Mouse (Mus musculus): ENCODE measurements around the gene Tcn2. TPM values are rescaled to one million over a fixed set of nuclear protein-coding genes. Genes with fewer than 3 reads are reported as not detected.
"Not testable (repeated sequence)": the region's sequence is repeated elsewhere in the genome, so short reads cannot be mapped to it uniquely, and the experiment has no call there.

Gene Tcn2
- total RNA-seq, 2 experiments from 2014 or later: 18.2 to 20.0 TPM

GRCm38 (mm10) chr11:3933756-3934285 is 1.9 kb upstream of the Tcn2 start:
- DNase-seq (ENCODE audit: low spot score in 2 of 2): no peak
- intact Hi-C loops (cut with DNase I): no loop called here

- intact Hi-C loops (cut with DNase I): no loop called here
- DNase-seq (ENCODE audit: low spot score in 2 of 2): no peak
Measured at GRCm38 (mm10) chr11:3930931-3931330, 1.0 kb downstream of the Tcn2 start.

GRCm38 (mm10) chr11:3930019-3930418 is 1.9 kb downstream of the Tcn2 start:
- intact Hi-C loops (cut with DNase I): no loop called here
- no peak for DNase-seq (ENCODE audit: low spot score in 2 of 2)

- no peak for DNase-seq (ENCODE audit: low spot score in 2 of 2)
- intact Hi-C loops (cut with DNase I): no loop called here
Measured at GRCm38 (mm10) chr11:3925916-3926315, 6.0 kb downstream of the Tcn2 start.

- intact Hi-C loops (cut with DNase I): no loop called here
Measured at GRCm38 (mm10) chr11:3922731-3923130, 9.2 kb downstream of the Tcn2 start.

DNA sequence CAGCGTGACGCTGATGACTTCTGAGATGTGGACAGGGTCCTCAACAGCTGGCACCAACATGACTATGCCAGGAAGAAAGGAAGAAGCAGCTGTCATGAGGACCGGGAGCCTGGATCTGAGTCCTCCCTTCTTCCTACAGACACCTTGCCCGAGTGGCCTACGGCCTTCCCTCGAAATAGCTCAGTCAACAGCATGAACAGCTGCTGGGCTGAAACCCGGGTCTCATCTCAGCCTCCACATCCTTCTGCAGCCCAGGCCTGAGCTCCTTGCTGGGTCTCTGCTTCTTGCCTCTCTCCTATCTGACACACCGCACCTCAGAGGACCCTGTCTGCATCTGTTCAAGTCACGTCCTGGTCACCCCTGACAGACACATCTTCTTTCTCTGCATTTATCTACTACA is 9.8 kb downstream of the Tcn2 start:
- intact Hi-C loops (cut with DNase I): no loop called here

More at GRCm38 (mm10) chr11:3922731-3923130, 9.2 kb downstream of the Tcn2 start:
- DNase-seq (ENCODE audit: low spot score in 2 of 2): no peak

GRCm38 (mm10) chr11:3921281-3921850 is 10.6 kb downstream of the Tcn2 start:
- intact Hi-C loops (cut with DNase I): no loop called here
- peak; percentile 54 to 55 for DNase-seq (ENCODE audit: low spot score in 2 of 2)

More for the DNA sequence above, 9.8 kb downstream of the Tcn2 start:
- DNase-seq (ENCODE audit: low spot score in 2 of 2): no peak

DNA sequence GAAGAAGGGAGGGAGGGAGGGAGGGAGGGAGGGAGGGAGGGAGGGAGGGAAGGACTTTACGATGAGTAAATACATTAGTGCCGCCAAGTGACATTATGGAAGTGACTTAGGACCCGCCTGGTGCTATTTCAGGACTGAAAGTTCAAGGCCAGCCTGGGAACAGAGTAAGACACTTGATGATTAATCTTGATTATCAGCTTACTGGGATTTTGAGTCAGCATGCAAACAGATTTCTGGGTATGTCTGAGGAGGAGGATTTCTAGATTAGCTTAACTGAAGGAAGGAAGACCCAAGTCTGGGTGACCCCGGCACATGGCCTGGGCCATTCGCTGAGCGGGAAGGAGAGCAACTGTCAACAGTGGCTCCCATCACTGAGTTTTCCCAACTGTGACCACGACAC is 11.5 kb downstream of the Tcn2 start:
- intact Hi-C loops (cut with DNase I): no loop called here
- no peak for DNase-seq (ENCODE audit: low spot score in 2 of 2)

DNA sequence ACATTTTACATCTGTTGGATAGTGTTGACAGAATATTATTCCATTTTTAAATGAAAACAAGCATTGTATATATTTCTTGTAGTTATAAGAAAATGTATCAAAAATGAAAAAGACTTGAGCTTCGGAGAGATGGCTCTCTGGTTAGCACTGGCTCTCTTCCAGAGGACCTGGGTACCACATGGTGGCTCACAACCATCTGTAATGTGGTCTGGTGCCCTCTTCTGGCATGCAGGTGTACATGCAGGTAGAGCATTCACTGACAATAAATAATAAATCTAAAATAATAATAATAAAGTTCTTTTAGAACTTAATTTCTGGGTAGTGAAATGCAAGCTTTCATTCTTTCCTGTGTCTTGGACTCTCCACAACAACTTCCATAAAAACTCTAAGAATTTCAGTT is 13.2 kb downstream of the Tcn2 start:
- intact Hi-C loops (cut with DNase I): loop anchor here (10.0 kb wide), 3 partner anchors 204 to 464 kb away; partner anchors contain the start of gene Rnf185

GRCm38 (mm10) chr11:3914109-3914840 is 17.7 kb downstream of the Tcn2 start, which contains the start of gene Slc35e4:
Gene Slc35e4 (minus strand): TSS chr11:3914664.
- peak; percentile 81 for DNase-seq (ENCODE audit: low spot score in 2 of 2)
- intact Hi-C loops (cut with DNase I): loop anchor here (5.0 to 10.0 kb wide), 4 partner anchors 82 to 459 kb away; partner anchors contain the start of gene Rnf185

More for the DNA sequence above, 13.2 kb downstream of the Tcn2 start:
- DNase-seq (ENCODE audit: low spot score in 2 of 2): no peak

- intact Hi-C loops (cut with DNase I): loop anchor here (2.0 to 10.0 kb wide), 5 partner anchors 19 to 459 kb away; partner anchors contain the start of genes 4921536K21Rik, Dusp18 and Rnf185
- DNase-seq (ENCODE audit: low spot score in 2 of 2): peak; percentile 94 to 95
Measured at GRCm38 (mm10) chr11:3913316-3914108, 18.4 kb downstream of the Tcn2 start.

DNA sequence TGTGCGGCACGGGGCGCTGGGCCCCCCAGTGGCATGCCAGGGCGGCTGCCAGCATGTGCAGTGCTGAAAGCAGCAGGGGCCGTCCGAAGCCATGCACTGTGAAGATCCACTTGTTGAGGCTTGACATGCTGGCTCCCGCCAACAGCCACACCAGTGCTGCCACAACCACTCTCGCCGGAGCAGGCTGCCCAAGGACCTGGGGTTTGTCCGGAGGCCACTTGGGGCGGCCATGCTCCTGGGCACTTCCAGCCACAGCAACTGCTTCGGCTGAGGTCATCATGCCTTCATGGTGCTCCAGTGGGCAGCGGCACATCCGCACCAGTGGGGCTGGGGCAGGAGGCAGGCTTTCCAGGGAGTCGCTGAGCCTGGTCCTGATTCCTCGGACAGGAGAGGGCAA is 19.1 kb downstream of the Tcn2 start:
- intact Hi-C loops (cut with DNase I): loop anchor here (2.0 to 10.0 kb wide), 5 partner anchors 18 to 458 kb away; partner anchors contain the start of genes 4921536K21Rik, Dusp18 and Rnf185
- DNase-seq (ENCODE audit: low spot score in 2 of 2): peak; percentile 54 to 55

DNA sequence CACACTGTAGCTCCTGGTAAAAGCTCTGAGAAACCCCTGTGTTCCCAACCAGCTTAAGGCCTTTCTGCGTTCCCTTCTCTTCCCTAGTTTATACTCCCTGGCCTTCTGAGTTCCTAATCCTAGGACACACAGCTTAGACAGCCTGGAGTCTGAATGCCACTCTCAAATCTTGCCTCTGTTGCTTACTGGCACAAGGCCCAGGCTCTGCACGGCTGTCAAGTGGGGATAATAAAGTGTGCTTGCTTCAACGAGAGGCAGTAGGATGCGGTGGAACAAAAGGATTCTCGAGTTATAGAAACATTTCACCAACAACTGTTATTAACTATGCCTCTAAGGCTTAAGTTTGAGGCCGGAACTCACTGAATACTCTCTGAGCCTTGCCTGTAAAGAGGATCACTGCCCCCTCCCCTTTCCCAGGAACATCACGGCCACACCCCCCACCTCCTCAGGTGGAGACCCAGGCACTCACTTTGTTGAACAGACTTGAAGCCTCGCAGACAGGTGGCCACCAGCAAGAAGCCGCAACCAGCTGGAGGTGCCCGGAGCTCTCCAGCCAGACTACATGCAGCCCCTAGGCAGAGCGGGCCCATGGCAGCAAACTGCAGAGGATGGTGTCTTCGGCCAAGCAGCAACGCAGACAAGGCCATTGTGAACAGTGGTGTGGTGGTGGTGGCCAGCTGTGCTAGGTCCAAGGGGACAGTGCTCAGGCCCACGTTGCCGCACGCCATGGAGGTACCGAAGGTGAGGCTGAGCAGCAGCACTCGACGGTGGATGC is 19.7 kb downstream of the Tcn2 start:
- DNase-seq (ENCODE audit: low spot score in 2 of 2): peak; percentile 31 to 42
- intact Hi-C loops (cut with DNase I): loop anchor here (2.0 to 10.0 kb wide), 5 partner anchors 17 to 457 kb away; partner anchors contain the start of genes 4921536K21Rik, Dusp18 and Rnf185

DNA sequence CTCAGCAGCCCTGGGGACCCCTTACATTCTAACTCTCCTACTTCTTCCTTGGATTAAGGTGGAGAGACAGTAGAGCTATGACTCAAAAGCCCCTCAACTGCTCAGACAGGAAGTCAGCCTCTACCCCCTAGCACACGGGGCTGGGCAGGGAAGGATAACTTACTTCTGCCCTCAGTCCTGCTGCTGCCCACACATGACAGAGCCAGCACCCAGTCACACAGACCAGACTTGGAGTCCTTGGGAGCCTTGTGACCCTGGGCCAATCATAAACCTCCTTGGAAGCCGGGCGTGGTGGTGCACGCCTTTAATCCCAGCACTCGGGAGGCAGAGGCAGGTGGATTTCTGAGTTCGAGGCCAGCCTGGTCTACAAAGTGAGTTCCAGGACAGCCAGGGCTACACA is 20.5 kb downstream of the Tcn2 start:
- DNase-seq (ENCODE audit: low spot score in 2 of 2): not testable (repeated sequence)
- intact Hi-C loops (cut with DNase I): loop anchor here (5.0 to 10.0 kb wide), 4 partner anchors 79 to 457 kb away; partner anchors contain the start of gene Rnf185

DNA sequence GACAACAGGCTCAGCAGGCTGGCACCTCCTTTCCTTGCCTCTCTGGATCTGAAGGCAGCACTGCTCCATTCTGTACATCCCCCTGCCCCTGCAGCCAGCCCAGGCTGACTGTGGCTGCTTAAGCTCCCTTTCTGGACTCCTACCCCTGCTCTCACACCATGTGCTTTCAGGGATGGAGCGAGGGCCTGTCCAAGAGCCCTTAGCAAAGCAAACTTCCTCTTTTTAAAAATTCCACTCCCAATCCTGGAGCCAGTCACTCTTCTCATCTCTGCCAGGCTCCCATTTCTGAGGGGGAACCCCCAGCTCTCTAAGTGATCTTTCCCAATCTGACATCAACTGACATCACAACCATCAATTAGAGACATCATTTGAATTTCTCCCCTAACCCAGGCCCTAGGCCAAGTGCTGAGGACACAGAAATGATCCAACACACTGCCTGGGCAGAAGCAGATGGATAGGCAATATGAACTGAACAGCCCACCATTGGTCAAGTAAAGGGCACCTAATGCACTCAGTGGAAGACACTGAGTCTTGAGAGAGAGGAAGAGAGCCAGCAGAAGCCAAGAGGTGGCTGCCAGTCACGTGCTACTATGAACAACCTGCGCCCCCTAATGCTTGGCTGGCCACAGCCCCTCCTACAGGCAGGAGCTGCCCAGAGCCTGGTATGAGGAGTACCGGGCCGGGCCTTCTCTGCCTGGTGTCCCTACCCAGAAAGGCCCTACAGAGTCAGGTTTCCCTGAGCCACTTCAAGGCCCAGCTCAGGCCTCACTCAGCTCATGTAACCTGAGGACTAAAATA is 21.2 kb downstream of the Tcn2 start:
- intact Hi-C loops (cut with DNase I): loop anchor here (5.0 to 10.0 kb wide), 4 partner anchors 78 to 456 kb away; partner anchors contain the start of gene Rnf185
- no peak for DNase-seq (ENCODE audit: low spot score in 2 of 2)

DNA sequence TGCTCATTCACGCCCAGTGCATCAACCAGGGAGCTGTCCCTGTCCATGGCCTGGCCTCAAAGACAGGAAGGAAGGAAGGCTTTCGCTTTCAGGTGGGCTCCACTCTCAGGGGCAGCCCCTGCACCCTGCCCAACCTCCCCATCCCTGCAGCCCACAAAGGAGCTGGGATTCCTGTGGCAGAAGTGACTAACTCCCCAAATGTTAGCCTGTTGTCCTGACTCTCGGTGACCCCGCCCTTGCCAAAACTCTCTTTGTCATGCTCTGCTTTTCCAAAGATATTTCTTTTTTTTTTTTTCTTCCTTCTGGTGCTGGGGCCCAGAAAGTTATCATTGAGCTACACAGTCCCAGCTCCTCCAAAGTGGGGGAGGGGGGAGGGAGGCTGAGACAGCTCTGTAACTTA is 22.7 kb downstream of the Tcn2 start:
- intact Hi-C loops (cut with DNase I): no loop called here
- no peak for DNase-seq (ENCODE audit: low spot score in 2 of 2)

GRCm38 (mm10) chr11:3905446-3905845 is 26.5 kb downstream of the Tcn2 start:
- intact Hi-C loops (cut with DNase I): no loop called here
- DNase-seq (ENCODE audit: low spot score in 2 of 2): no peak

DNA sequence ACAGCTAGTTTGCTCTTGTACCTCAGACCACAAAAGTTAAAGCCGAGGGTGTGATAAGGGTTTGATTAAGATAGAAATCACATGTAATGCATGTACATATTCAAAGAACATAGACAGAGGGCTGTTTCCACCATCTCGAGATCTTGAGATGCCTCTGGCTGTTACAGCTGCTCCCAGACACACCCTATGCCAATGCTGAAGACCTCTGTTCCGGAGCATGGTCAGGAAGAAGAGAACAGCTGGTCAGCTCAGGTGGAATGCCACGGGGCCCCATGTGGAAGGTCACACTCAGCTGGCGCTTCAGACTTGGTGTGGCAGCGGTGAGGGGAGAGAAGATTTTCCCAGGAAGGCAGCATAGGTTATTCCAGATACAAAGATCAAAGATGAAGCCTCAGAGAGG is 27.3 kb downstream of the Tcn2 start:
- DNase-seq (ENCODE audit: low spot score in 2 of 2): no peak
- intact Hi-C loops (cut with DNase I): no loop called here
